Mouse (Mus musculus) neutrophil, adult 5-6 weeks (primary cell): ENCODE measurements around the gene Fcamr. TPM values are rescaled to one million over a fixed set of nuclear protein-coding genes. Genes with fewer than 3 reads are reported as not detected.
A peak's percentile ranks its signal among the peaks of the same experiment; 100 is the strongest.

Source experiments
- ATAC-seq: fragments of 151-379, 151-347 bp; 2 replicates; pipeline ENCODE4 v1.8.0; 2017; ENCODE audit warnings: mild to moderate bottlenecking, moderate TSS enrichment; ENCODE audit not compliant: insufficient number of reproducible peaks, poor library complexity, low FRiP score, severe bottlenecking; ENCODE audit errors: extremely low read depth
- total RNA-seq: library from RNA; stranded (forward); fragments of 200-1000 nt; gene quantifications from 2 replicates; pipeline ENCODE4 v1.2.3, GENCODE M21; 2017

Fcamr gene
- not detected in 2 replicates for total RNA-seq

- no peak for ATAC-seq
Measured at GRCm38 (mm10) chr1:130800602-130801001, at the start of gene Fcamr. Gene Fcamr, plus strand, starts transcription at chr1:130800902.

GRCm38 (mm10) chr1:130759689-130760088 is 41.0 kb upstream of the Fcamr start:
- no peak for ATAC-seq

GRCm38 (mm10) chr1:130761597-130761996 is 39.1 kb upstream of the Fcamr start:
- no peak for ATAC-seq

- no peak for ATAC-seq
Measured at GRCm38 (mm10) chr1:130762045-130762760, 38.5 kb upstream of the Fcamr start.

GRCm38 (mm10) chr1:130764027-130764461 is 36.7 kb upstream of the Fcamr start:
- no peak for ATAC-seq

GRCm38 (mm10) chr1:130767066-130767465 is 33.6 kb upstream of the Fcamr start:
- no peak for ATAC-seq

GRCm38 (mm10) chr1:130769925-130770324 is 30.8 kb upstream of the Fcamr start:
- no peak for ATAC-seq

GRCm38 (mm10) chr1:130770487-130770886 is 30.2 kb upstream of the Fcamr start:
- no peak for ATAC-seq

GRCm38 (mm10) chr1:130770981-130771494 is 29.7 kb upstream of the Fcamr start:
- no peak for ATAC-seq

- no peak for ATAC-seq
Measured at GRCm38 (mm10) chr1:130775234-130775633, 25.5 kb upstream of the Fcamr start.

GRCm38 (mm10) chr1:130775691-130776331 is 24.9 kb upstream of the Fcamr start:
- no peak for ATAC-seq

- no peak for ATAC-seq
Measured at GRCm38 (mm10) chr1:130776645-130777044, 24.1 kb upstream of the Fcamr start.

- ATAC-seq = no peak
Measured at GRCm38 (mm10) chr1:130779867-130780266, 20.8 kb upstream of the Fcamr start.

- peak; percentile 55; the same call in 1 of the 2 replicates for ATAC-seq
Measured at GRCm38 (mm10) chr1:130784054-130784453, 16.6 kb upstream of the Fcamr start.

- no peak for ATAC-seq
Measured at GRCm38 (mm10) chr1:130787001-130787400, 13.7 kb upstream of the Fcamr start.

- ATAC-seq = no peak
Measured at GRCm38 (mm10) chr1:130789512-130790451, 10.9 kb upstream of the Fcamr start.

- ATAC-seq = no peak
Measured at GRCm38 (mm10) chr1:130795331-130795730, 5.4 kb upstream of the Fcamr start.

GRCm38 (mm10) chr1:130796967-130797684 is 3.6 kb upstream of the Fcamr start:
- peak; percentile 63; the same call in 1 of the 2 replicates for ATAC-seq

- no peak for ATAC-seq
Measured at GRCm38 (mm10) chr1:130798037-130798436, 2.7 kb upstream of the Fcamr start.
